Mouse (Mus musculus) right cerebral cortex, postnatal 4 days (tissue): ENCODE measurements around the gene Sec24d.
A peak's percentile ranks its signal among the peaks of the same experiment; 100 is the strongest.

Experiments
- DNase-seq: peaks from one replicate; pipeline ENCODE4 v3.0.0-alpha.2; 2022

Gene Sec24d

GRCm38 (mm10) chr3:123266753-123267651, at the start of gene Sec24d:
Gene Sec24d (plus strand): TSS chr3:123267455.
- peak; percentile 83 for DNase-seq

GRCm38 (mm10) chr3:123218646-123219045, 48.6 kb upstream of the Sec24d start:
- no peak for DNase-seq

- no peak for DNase-seq
Measured at GRCm38 (mm10) chr3:123227276-123227675, 40.0 kb upstream of the Sec24d start.

- DNase-seq: no peak
Measured at GRCm38 (mm10) chr3:123231639-123232038, 35.6 kb upstream of the Sec24d start.

GRCm38 (mm10) chr3:123234191-123234836, 32.9 kb upstream of the Sec24d start:
- peak; percentile 6 for DNase-seq

GRCm38 (mm10) chr3:123235495-123235894, 31.8 kb upstream of the Sec24d start:
- DNase-seq: no peak

- DNase-seq: peak; percentile 24
Measured at GRCm38 (mm10) chr3:123235921-123236320, 31.3 kb upstream of the Sec24d start, which contains the start of gene Synpo2. Gene Synpo2 (minus strand): TSS chr3:123236149.

GRCm38 (mm10) chr3:123237039-123237438, 30.2 kb upstream of the Sec24d start:
- DNase-seq: no peak

- DNase-seq: no peak
Measured at GRCm38 (mm10) chr3:123237446-123237845, 29.8 kb upstream of the Sec24d start.

- no peak for DNase-seq
Measured at GRCm38 (mm10) chr3:123244376-123244775, 22.9 kb upstream of the Sec24d start.

- DNase-seq: no peak
Measured at GRCm38 (mm10) chr3:123245646-123246045, 21.6 kb upstream of the Sec24d start.

GRCm38 (mm10) chr3:123256181-123257101, 10.8 kb upstream of the Sec24d start:
- no peak for DNase-seq

- no peak for DNase-seq
Measured at GRCm38 (mm10) chr3:123258709-123259108, 8.5 kb upstream of the Sec24d start.

GRCm38 (mm10) chr3:123264706-123265105, 2.5 kb upstream of the Sec24d start:
- DNase-seq: no peak

- peak; percentile 63 for DNase-seq
Measured at GRCm38 (mm10) chr3:123267741-123268201, 516 bp downstream of the Sec24d start.

- no peak for DNase-seq
Measured at GRCm38 (mm10) chr3:123282866-123283615, 15.8 kb downstream of the Sec24d start.

- DNase-seq: no peak
Measured at GRCm38 (mm10) chr3:123284284-123284683, 17.0 kb downstream of the Sec24d start.

GRCm38 (mm10) chr3:123285649-123286048, 18.4 kb downstream of the Sec24d start:
- no peak for DNase-seq

- DNase-seq: no peak
Measured at GRCm38 (mm10) chr3:123288856-123289570, 21.8 kb downstream of the Sec24d start.

GRCm38 (mm10) chr3:123291670-123292069, 24.4 kb downstream of the Sec24d start:
- no peak for DNase-seq

GRCm38 (mm10) chr3:123296654-123297053, 29.4 kb downstream of the Sec24d start:
- DNase-seq: no peak
